Mouse (Mus musculus) embryonic fibroblast, embryonic 13.5 days (primary cell): ENCODE results near the gene Tom1l2.

Experiments used
- CTCF ChIP-seq: IDR thresholded peaks from 2 replicates; pipeline ENCODE4 v1.5.1; 2011; ENCODE audit warnings: mild to moderate bottlenecking, control low read depth, low read length, moderate library complexity, borderline replicate concordance; ENCODE audit not compliant: insufficient read depth
- POLR2A ChIP-seq: IDR thresholded peaks from 2 replicates; pipeline ENCODE4 v1.6.1; 2011; ENCODE audit warnings: low read depth, mild to moderate bottlenecking, control low read depth, low read length, moderate library complexity

- TF ChIP-seq POLR2A (no peak), CTCF (no peak)
Measured at GRCm38 (mm10) chr11:60320426-60321037, 32.2 kb downstream of the Tom1l2 start.
